Mouse (Mus musculus) midbrain, embryonic 13.5 days (tissue): Measurements from ENCODE around the gene Sectm1a. TPM values are rescaled to one million over a fixed set of nuclear protein-coding genes. Genes with fewer than 3 reads are reported as not detected.
"Not testable (repeated sequence)": the region's sequence is repeated elsewhere in the genome, so short reads cannot be mapped to it uniquely, and the experiment has no call there.

Experiments
- ATAC-seq: fragments of 200-750 bp; cut with Nextera tagmentation; 2 replicates; pipeline ENCODE4 v1.8.0; 2017; ENCODE audit warnings: mild to moderate bottlenecking, moderate TSS enrichment, moderate library complexity
- H3K27ac ChIP-seq: fragments of 300-500 bp; sonication (generic); 2 replicates; pipeline ENCODE4 v1.5.1; 2015; ENCODE audit warnings: inconsistent platforms, mild to moderate bottlenecking, moderate library complexity
- H3K27me3 ChIP-seq: fragments of 300-500 bp; sonication (generic); 2 replicates; pipeline ENCODE4 v1.6.1; 2015; ENCODE audit warnings: mild to moderate bottlenecking, inconsistent platforms
- H3K36me3 ChIP-seq: fragments of 300-500 bp; sonication (generic); 2 replicates; pipeline ENCODE4 v1.6.1; 2015; ENCODE audit warnings: mild to moderate bottlenecking, inconsistent platforms
- H3K4me1 ChIP-seq: fragments of 300-500 bp; sonication (generic); replicated peaks from 2 replicates; pipeline ENCODE4 v1.6.1; 2015; ENCODE audit warnings: inconsistent platforms
- H3K4me2 ChIP-seq: fragments of 300-500 bp; sonication (generic); replicated peaks from 2 replicates; pipeline ENCODE4 v1.6.1; 2015; ENCODE audit warnings: moderate library complexity, mild to moderate bottlenecking, inconsistent platforms
- H3K4me3 ChIP-seq: fragments of 300-500 bp; sonication (generic); replicated peaks from 2 replicates; pipeline ENCODE4 v1.5.1; 2015; ENCODE audit warnings: mild to moderate bottlenecking, inconsistent platforms
- H3K9ac ChIP-seq: fragments of 300-500 bp; sonication (generic); replicated peaks from 2 replicates; pipeline ENCODE4 v1.6.1; 2015; ENCODE audit warnings: mild to moderate bottlenecking, inconsistent platforms
- H3K9me3 ChIP-seq: fragments of 300-500 bp; sonication (generic); 2 replicates; pipeline ENCODE4 v1.6.1; 2016; ENCODE audit warnings: mild to moderate bottlenecking, inconsistent platforms
- WGBS: fragments of 180-500 bp; shearing (Covaris S2); methylation state at CpG from one replicate; pipeline ENCODE4 v1.1.7; 2015; 5-methylcytosine and 5-hydroxymethylcytosine counted together
- polyA plus RNA-seq: library from polyadenylated mRNA; unstranded; fragments of >200 nt; fragmentation: Nextera tagmentation; extraction: Ambion mirVana; gene quantifications from 2 replicates; pipeline ENCODE4 v1.2.1, GENCODE M21; 2015

The Sectm1a gene
- polyA plus RNA-seq, 1 experiment from 2014 or later = not detected

- Histone ChIP-seq H3K27me3 (no peaks in the 10 kb centered on the region), H3K4me2 (no peak overlapping the region), H3K9ac (no peak overlapping the region), H3K4me3 (no peak overlapping the region), H3K9me3 (no peaks in the 10 kb centered on the region), H3K4me1 (peaks cover 8% of the 10 kb centered on the region; the same call in 1 of the 2 replicates), H3K27ac (no peak overlapping the region), H3K36me3 (no peaks in the 10 kb centered on the region)
- ATAC-seq = no peak
- 86% methylated on average over 3 of the region's 3 CpGs for WGBS
These were observed 30.0 kb upstream of the Sectm1a start for GRCm38 (mm10) chr11:121111051-121111450.

GRCm38 (mm10) chr11:121109986-121110385, 29.0 kb upstream of the Sectm1a start:
- Histone ChIP-seq H3K9ac (no peak overlapping the region), H3K36me3 (no peaks in the 10 kb centered on the region), H3K27me3 (no peaks in the 10 kb centered on the region), H3K4me1 (peaks cover 8% of the 10 kb centered on the region; the same call in 1 of the 2 replicates), H3K9me3 (no peaks in the 10 kb centered on the region), H3K4me2 (no peak overlapping the region), H3K27ac (no peak overlapping the region; the same call in 1 of the 2 replicates), H3K4me3 (no peak overlapping the region)
- 3% methylated on average over 2 of the region's 2 CpGs for WGBS
- peak; percentile 80; the same call in 1 of the 2 replicates for ATAC-seq

DNA sequence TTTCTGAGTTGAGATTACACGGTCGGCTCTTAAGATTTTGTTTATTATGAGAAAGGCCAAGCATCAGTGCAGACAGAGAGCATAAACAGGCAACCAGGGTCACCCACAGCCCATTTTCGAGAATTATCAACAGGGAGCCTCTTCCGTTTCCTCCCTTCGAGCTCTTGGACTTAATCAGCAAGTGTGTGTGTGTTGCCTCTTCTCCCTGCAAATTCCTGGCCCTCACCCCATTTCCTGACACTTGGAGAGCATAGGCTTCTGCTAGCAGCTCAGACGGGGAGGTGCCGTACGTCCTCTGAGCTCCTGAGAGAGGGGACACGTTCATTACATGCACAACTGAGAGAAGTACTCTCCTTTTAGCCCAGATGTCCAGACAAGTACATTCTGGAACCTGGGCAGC, 27.0 kb upstream of the Sectm1a start:
- no peaks in the 10 kb centered on the region for H3K27me3 ChIP-seq
- 81% methylated on average over 9 of the region's 9 CpGs for WGBS
- no peaks in the 10 kb centered on the region for H3K9me3 ChIP-seq
- no peaks in the 10 kb centered on the region for H3K36me3 ChIP-seq
- H3K4me2 ChIP-seq = no peak overlapping the region
- H3K4me1 ChIP-seq = peaks cover 8% of the 10 kb centered on the region; the same call in 1 of the 2 replicates
- no peak overlapping the region for H3K27ac ChIP-seq
- no peak overlapping the region for H3K9ac ChIP-seq
- no peak for ATAC-seq
- no peak overlapping the region for H3K4me3 ChIP-seq

GRCm38 (mm10) chr11:121107242-121107641, 26.2 kb upstream of the Sectm1a start:
- H3K4me3 ChIP-seq, H3K4me2 ChIP-seq, H3K27me3 ChIP-seq, H3K36me3 ChIP-seq, H3K9me3 ChIP-seq, H3K27ac ChIP-seq, H3K9ac ChIP-seq, ATAC-seq, H3K4me1 ChIP-seq: not testable (repeated sequence)
- WGBS = 81% methylated on average over 1 of the region's 1 CpGs

DNA sequence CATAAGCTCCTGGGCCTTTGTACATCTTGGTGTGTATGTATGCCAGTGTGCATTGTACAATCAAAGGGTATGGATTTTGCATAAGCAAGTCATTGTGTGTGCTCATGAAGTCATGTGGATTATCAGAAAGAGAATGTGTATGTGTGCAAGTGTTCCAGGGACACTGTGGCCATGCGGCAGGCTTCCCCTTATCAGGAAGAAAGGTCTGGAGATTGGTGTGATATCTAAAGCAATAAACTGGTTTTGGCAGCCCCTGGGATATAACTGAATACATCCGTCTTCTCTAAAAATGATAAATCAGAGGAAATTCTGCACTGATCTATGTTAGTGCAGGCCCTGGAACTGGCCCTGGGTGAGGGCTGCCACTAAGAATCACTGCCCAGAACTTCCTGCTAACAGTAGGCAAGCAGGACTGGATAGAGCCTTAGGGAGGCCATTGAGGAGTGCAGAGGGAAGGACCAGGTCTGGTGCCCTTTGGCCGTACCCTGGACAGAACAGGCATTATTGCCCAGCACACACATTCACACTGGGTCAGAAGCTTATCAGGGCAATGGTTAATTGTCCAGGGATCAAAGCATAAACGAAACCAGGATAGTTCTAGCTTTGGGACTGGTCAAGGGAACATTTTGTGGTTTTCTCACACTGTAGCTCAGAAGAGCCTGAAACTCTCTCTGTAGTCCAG, 20.2 kb upstream of the Sectm1a start:
- Histone ChIP-seq H3K4me2 (no peak overlapping the region), H3K9ac (no peak overlapping the region), H3K27me3 (no peaks in the 10 kb centered on the region), H3K4me1 (no peaks in the 10 kb centered on the region), H3K27ac (no peak overlapping the region), H3K4me3 (no peak overlapping the region), H3K9me3 (no peaks in the 10 kb centered on the region; the same call in 1 of the 2 replicates), H3K36me3 (no peaks in the 10 kb centered on the region)
- no peak for ATAC-seq
- WGBS = 92% methylated on average over 4 of the region's 4 CpGs

- Histone ChIP-seq H3K27me3 (no peaks in the 10 kb centered on the region), H3K4me3 (no peak overlapping the region), H3K4me1 (no peaks in the 10 kb centered on the region), H3K36me3 (no peaks in the 10 kb centered on the region), H3K9ac (no peak overlapping the region), H3K9me3 (no peaks in the 10 kb centered on the region; the same call in 1 of the 2 replicates), H3K27ac (no peak overlapping the region), H3K4me2 (no peak overlapping the region)
- no peak for ATAC-seq
- WGBS = 78% methylated on average over 7 of the region's 7 CpGs
These were observed 19.7 kb upstream of the Sectm1a start for GRCm38 (mm10) chr11:121100692-121101091.

- H3K27me3 ChIP-seq = no peaks in the 10 kb centered on the region
- WGBS = 84% methylated on average over 7 of the region's 7 CpGs
- no peak overlapping the region for H3K4me2 ChIP-seq
- ATAC-seq = no peak
- H3K9me3 ChIP-seq = no peaks in the 10 kb centered on the region; the same call in 1 of the 2 replicates
- no peak overlapping the region for H3K9ac ChIP-seq
- no peaks in the 10 kb centered on the region for H3K36me3 ChIP-seq
- no peaks in the 10 kb centered on the region for H3K4me1 ChIP-seq
- no peak overlapping the region for H3K27ac ChIP-seq
- no peak overlapping the region for H3K4me3 ChIP-seq
These were observed 18.7 kb upstream of the Sectm1a start for GRCm38 (mm10) chr11:121099762-121100161.

GRCm38 (mm10) chr11:121092606-121093585, 11.9 kb upstream of the Sectm1a start:
- Histone ChIP-seq H3K9ac (no peak overlapping the region), H3K36me3 (no peaks in the 10 kb centered on the region), H3K4me2 (no peak overlapping the region), H3K4me3 (no peak overlapping the region), H3K27me3 (no peaks in the 10 kb centered on the region), H3K27ac (no peak overlapping the region), H3K4me1 (no peaks in the 10 kb centered on the region), H3K9me3 (no peaks in the 10 kb centered on the region)
- WGBS = 92% methylated on average over 14 of the region's 14 CpGs
- ATAC-seq = no peak

DNA sequence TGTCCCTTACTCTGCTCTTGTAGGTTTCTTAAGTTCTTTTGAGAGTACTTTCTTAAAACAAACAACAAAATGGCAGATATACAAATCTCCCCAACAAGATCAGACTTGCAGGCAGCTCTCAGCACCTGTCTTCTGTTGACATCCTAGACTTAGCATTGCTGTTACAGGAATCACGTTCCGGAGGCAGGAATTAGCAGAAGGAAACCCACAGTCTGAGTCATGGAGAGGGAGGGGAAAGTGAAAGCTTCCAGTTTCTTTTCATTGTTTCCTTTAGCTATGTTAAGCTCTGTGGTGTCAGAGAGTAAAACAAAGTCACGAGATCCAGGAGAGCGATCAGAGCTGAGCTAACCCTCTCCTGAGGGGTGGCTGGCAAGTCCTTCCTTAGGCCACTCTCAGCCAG, 9.9 kb upstream of the Sectm1a start:
- H3K4me2 ChIP-seq = no peak overlapping the region
- WGBS = 68% methylated on average over 4 of the region's 4 CpGs
- H3K9ac ChIP-seq = no peak overlapping the region
- H3K36me3 ChIP-seq = no peaks in the 10 kb centered on the region
- no peak overlapping the region for H3K27ac ChIP-seq
- no peak overlapping the region for H3K4me3 ChIP-seq
- H3K4me1 ChIP-seq = no peaks in the 10 kb centered on the region
- H3K27me3 ChIP-seq = no peaks in the 10 kb centered on the region
- no peaks in the 10 kb centered on the region for H3K9me3 ChIP-seq
- ATAC-seq = no peak

GRCm38 (mm10) chr11:121089756-121090546, 8.9 kb upstream of the Sectm1a start:
- Histone ChIP-seq H3K4me1 (no peaks in the 10 kb centered on the region), H3K27me3 (no peaks in the 10 kb centered on the region), H3K9ac (no peak overlapping the region), H3K4me2 (no peak overlapping the region), H3K27ac (no peak overlapping the region), H3K4me3 (no peak overlapping the region), H3K9me3 (no peaks in the 10 kb centered on the region), H3K36me3 (no peaks in the 10 kb centered on the region)
- WGBS = 91% methylated on average over 2 of the region's 2 CpGs
- ATAC-seq = no peak

- no peaks in the 10 kb centered on the region for H3K4me1 ChIP-seq
- no peak overlapping the region for H3K4me2 ChIP-seq
- H3K27me3 ChIP-seq = no peaks in the 10 kb centered on the region
- H3K4me3 ChIP-seq = no peak overlapping the region
- no peak overlapping the region for H3K9ac ChIP-seq
- H3K36me3 ChIP-seq = no peaks in the 10 kb centered on the region
- WGBS = 82% methylated on average over 6 of the region's 6 CpGs
- H3K27ac ChIP-seq = no peak overlapping the region
- no peak for ATAC-seq
- H3K9me3 ChIP-seq = no peaks in the 10 kb centered on the region
These were observed 8.0 kb upstream of the Sectm1a start for GRCm38 (mm10) chr11:121088997-121089396.
